Mouse (Mus musculus) spleen, adult 2 months (tissue): ENCODE measurements around the gene Hfe.

Source experiments
- CTCF ChIP-seq: fragments of 200-500 bp; IDR thresholded peaks from 2 replicates; pipeline ENCODE4 v1.5.1; 2011; ENCODE audit warnings: mild to moderate bottlenecking, inconsistent platforms; ENCODE audit not compliant: insufficient read depth, insufficient read length, insufficient replicate concordance; ENCODE audit errors: extremely low read depth
- POLR2A ChIP-seq: fragments of 200-500 bp; IDR thresholded peaks from 2 replicates; pipeline ENCODE4 v1.6.1; 2011; ENCODE audit warnings: low read depth, low read length, inconsistent platforms

GRCm38 (mm10) chr13:23698996-23699395 lies 11.7 kb downstream of the Hfe start:
- TF ChIP-seq CTCF (no peak), POLR2A (no peak)
